ENCODE assay signal across 8 mouse cellular contexts in the genomic region with DNA sequence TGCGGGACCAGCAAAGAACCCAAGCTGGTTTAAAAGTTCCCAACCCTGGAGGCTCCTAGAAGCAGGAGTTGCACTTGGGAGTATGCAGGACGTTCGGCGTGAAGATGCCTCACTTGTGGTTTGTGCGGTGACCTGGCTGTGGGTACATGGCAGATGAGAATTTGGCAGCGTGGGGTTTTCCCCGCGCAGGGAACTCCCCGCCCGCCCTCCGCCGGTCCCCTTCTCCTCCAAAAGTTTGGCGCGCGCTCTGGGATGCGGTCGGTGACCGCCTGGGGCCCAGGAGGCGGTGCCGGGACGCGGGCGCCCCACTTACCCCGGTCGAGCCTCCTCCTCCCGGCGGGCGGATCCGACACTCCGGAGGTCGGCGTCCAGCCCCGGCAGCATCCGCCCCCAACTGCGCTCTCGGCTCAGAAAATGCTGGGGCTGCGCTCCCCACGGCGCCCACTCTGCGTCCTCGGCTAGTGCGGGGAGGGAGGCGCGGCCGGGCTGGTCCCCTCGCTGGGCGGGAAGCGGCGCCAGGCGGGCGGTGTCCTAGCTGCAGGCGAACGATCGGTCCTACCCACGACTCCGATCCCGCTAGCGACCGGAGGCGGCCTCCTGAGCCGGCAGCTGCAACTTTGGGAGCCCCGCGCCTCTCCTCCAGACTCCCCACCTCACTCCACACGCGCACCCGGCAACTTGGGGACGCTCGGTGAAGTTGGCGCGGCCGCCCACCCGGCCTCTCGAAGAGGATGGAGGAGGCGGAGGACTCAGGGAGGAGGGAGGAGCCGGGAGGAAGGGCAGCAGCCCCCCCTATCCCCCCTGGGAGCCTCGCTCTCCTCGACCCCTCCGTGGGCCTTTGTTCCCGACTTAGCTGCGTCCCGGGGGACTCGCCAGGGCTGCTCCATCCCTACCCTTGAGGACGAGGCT. TPM values are rescaled to one million over a fixed set of nuclear protein-coding genes. Genes with fewer than 3 reads are reported as not detected.
DNase-seq lines count a peak whose midpoint lies in the region; ATAC-seq lines count a peak whose summit lies in the region.

Chst3 (minus strand) TSS at position 670 of the 909 bp plus-strand sequence.

- H3K9ac ChIP-seq in forebrain, embryonic 13.5 days: peak within 1 kb of the TSS; percentile 83
- peak within 1 kb of the TSS; percentile 89 for H3K9ac ChIP-seq in limb, embryonic 13.5 days
- peak within 1 kb of the TSS; percentile 83 for H3K9ac ChIP-seq in midbrain, embryonic 12.5 days (replicated peaks)

- peak within 1 kb of the TSS; percentile 89 for H3K4me2 ChIP-seq in forebrain, embryonic 13.5 days
- H3K4me2 ChIP-seq in limb, embryonic 13.5 days (replicated peaks): peak within 1 kb of the TSS; percentile 86
- H3K4me2 ChIP-seq in midbrain, embryonic 12.5 days (replicated peaks): peak within 1 kb of the TSS; percentile 93

- H3K36me3 ChIP-seq in forebrain, embryonic 13.5 days (ENCODE audit: poor library complexity, severe bottlenecking): no peaks in the 10 kb centered on the region
- H3K36me3 ChIP-seq in hindbrain, embryonic 10.5 days: no peaks in the 10 kb centered on the region
- no peaks in the 10 kb centered on the region; the same call in 1 of the 2 replicates for H3K36me3 ChIP-seq in limb, embryonic 13.5 days
- no peaks in the 10 kb centered on the region for H3K36me3 ChIP-seq in midbrain, embryonic 12.5 days
- H3K36me3 ChIP-seq in splenic B cell, adult 2 months (ENCODE audit: control insufficient read depth, insufficient read depth, low read length, poor library complexity, severe bottlenecking): peaks cover 5% of the 10 kb centered on the region

- peaks cover 57% of the 10 kb centered on the region for H3K4me1 ChIP-seq in forebrain, embryonic 13.5 days
- peaks cover 48% of the 10 kb centered on the region for H3K4me1 ChIP-seq in hindbrain, embryonic 10.5 days (replicated peaks)
- peaks cover 53% of the 10 kb centered on the region for H3K4me1 ChIP-seq in limb, embryonic 13.5 days
- peaks cover 42% of the 10 kb centered on the region for H3K4me1 ChIP-seq in midbrain, embryonic 12.5 days

- WGBS in forebrain, embryonic 13.5 days: under 1% methylated on average over 79 of the region's 83 CpGs
- WGBS in hindbrain, embryonic 10.5 days: under 1% methylated on average over 83 of the region's 83 CpGs
- under 1% methylated on average over 74 of the region's 83 CpGs for WGBS in limb, embryonic 13.5 days
- WGBS in midbrain, embryonic 12.5 days: under 1% methylated on average over 65 of the region's 83 CpGs

- H3K27ac ChIP-seq in forebrain, embryonic 13.5 days: peak within 1 kb of the TSS; percentile 57
- peak within 1 kb of the TSS; percentile 90 for H3K27ac ChIP-seq in hindbrain, embryonic 10.5 days
- H3K27ac ChIP-seq in limb, embryonic 13.5 days: peak within 1 kb of the TSS; percentile 85
- H3K27ac ChIP-seq in midbrain, embryonic 12.5 days (replicated peaks): peak within 1 kb of the TSS; percentile 54

- H3K4me3 ChIP-seq in forebrain, embryonic 13.5 days: peak within 1 kb of the TSS; percentile 69
- H3K4me3 ChIP-seq in hindbrain, embryonic 10.5 days: peak within 1 kb of the TSS; percentile 87
- peak within 1 kb of the TSS; percentile 74 for H3K4me3 ChIP-seq in limb, embryonic 13.5 days
- peak within 1 kb of the TSS; percentile 73 for H3K4me3 ChIP-seq in midbrain, embryonic 12.5 days

- ATAC-seq in forebrain, embryonic 13.5 days: peak; percentile 87
- ATAC-seq in limb, embryonic 13.5 days (ENCODE audit: low FRiP score, low read depth): peak; percentile 68
- ATAC-seq in midbrain, embryonic 12.5 days (ENCODE audit: low FRiP score, low read depth): peak; percentile 86

- DNase-seq in 3134 (ENCODE audit: extremely low read depth, insufficient read length, low spot score): peak; percentile 69
- peak; percentile 29 for DNase-seq in T-cell, adult 2 months (ENCODE audit: low spot score)
- DNase-seq in hindbrain, embryonic 10.5 days (ENCODE audit: low spot score): peak; percentile 75
- DNase-seq in splenic B cell, adult 2 months (ENCODE audit: low read depth, low spot score): peak; percentile 67
- no peak for DNase-seq in left cerebral cortex, adult 9 months (ENCODE audit: low spot score in 2 of 2)

- H3K27me3 ChIP-seq in forebrain, embryonic 13.5 days: no peaks in the 10 kb centered on the region
- H3K27me3 ChIP-seq in hindbrain, embryonic 10.5 days (ENCODE audit: insufficient read depth, poor library complexity, severe bottlenecking): peaks cover 38% of the 10 kb centered on the region
- H3K27me3 ChIP-seq in limb, embryonic 13.5 days: no peaks in the 10 kb centered on the region; the same call in 1 of the 2 replicates
- peaks cover 35% of the 10 kb centered on the region for H3K27me3 ChIP-seq in midbrain, embryonic 12.5 days
- no peaks in the 10 kb centered on the region for H3K27me3 ChIP-seq in splenic B cell, adult 2 months (ENCODE audit: control insufficient read depth, insufficient read depth, low read length, poor library complexity, severe bottlenecking)

- H3K9me3 ChIP-seq in forebrain, embryonic 13.5 days (replicated peaks): no peaks in the 10 kb centered on the region
- H3K9me3 ChIP-seq in hindbrain, embryonic 10.5 days: no peaks in the 10 kb centered on the region
- H3K9me3 ChIP-seq in limb, embryonic 13.5 days: 0 out of 2 replicates have a peak, but pooled peaks cover 6% of the 10 kb centered on the region
- no peaks in the 10 kb centered on the region for H3K9me3 ChIP-seq in midbrain, embryonic 12.5 days

RNA-seq across cellular contexts. Expression of gene Chst3, which starts in this region (rescaled TPM):
- polyA plus RNA-seq in forebrain, embryonic 13.5 days (2015; fragmentation: Nextera tagmentation; extraction: Ambion mirVana): 2.1 TPM in 2 replicates
- 1.8 and 2.2 TPM in 2 replicates for polyA plus RNA-seq in hindbrain, embryonic 10.5 days (2016; fragmentation: Nextera tagmentation; extraction: Ambion mirVana)
- polyA plus RNA-seq in limb, embryonic 13.5 days (2015; fragmentation: Nextera tagmentation; extraction: Ambion mirVana): 3.1 and 3.7 TPM in 2 replicates
- polyA plus RNA-seq in midbrain, embryonic 12.5 days (2016; fragmentation: Nextera tagmentation; extraction: Ambion mirVana): 2.3 and 2.5 TPM in 2 replicates

Comparison
In these comparisons a context has a peak if more than half of its experiments do, and no peak if none do; other contexts are left out.
1. DNase-seq: peak in 3134 (single experiment), T-cell, adult 2 months (single experiment), hindbrain, embryonic 10.5 days (single experiment) and splenic B cell, adult 2 months (single experiment); none in left cerebral cortex, adult 9 months (0 of 2).
2. Peak in every context shown above with its lines, with median percentiles within 50 percentile points of each other: ATAC-seq, H3K27ac ChIP-seq, H3K4me2 ChIP-seq, H3K4me3 ChIP-seq and H3K9ac ChIP-seq.